Mouse (Mus musculus): Measurements from ENCODE around the gene Osbpl6.

GRCm38 (mm10) chr2:76421411-76421924 lies 15.2 kb downstream of the Osbpl6 start:
- TF ChIP-seq CTCF (IDR thresholded peaks at IDR 0.05; ENCODE audit: control insufficient read depth, insufficient read depth, insufficient replicate concordance, low read depth, low read length) (no peak), POLR2A (IDR thresholded peaks at IDR 0.05; ENCODE audit: control insufficient read depth, low read depth, low read length) (no peak)

Measured in testis, adult 2 months (tissue).